Mouse (Mus musculus) ES-E14 (cell line): Measurements from ENCODE around the gene Cactin. TPM values are rescaled to one million over a fixed set of nuclear protein-coding genes. Genes with fewer than 3 reads are reported as not detected.

ENCODE experiments used
- DNase-seq: peaks from one replicate; pipeline ENCODE4 v3.0.0-alpha.2; 2013; ENCODE audit warnings: low read depth, low spot score
- H3K27ac ChIP-seq: 2 replicates; pipeline ENCODE4 v1.5.1; 2012; ENCODE audit warnings: low read depth, mild to moderate bottlenecking, low read length, moderate library complexity, mixed read lengths; ENCODE audit not compliant: poor library complexity, insufficient read depth, severe bottlenecking
- H3K36me3 ChIP-seq: 2 replicates; pipeline ENCODE4 v1.6.1; 2012; ENCODE audit warnings: mild to moderate bottlenecking, low read length, moderate library complexity, mixed read lengths; ENCODE audit not compliant: control insufficient read depth, poor library complexity, insufficient read depth, severe bottlenecking
- H3K4me1 ChIP-seq, 2 experiments: fragments of 150-350 bp in 1 of 2; sonication (generic) in 1 of 2; 2 replicates each; pipeline ENCODE4 v1.6.1; 2012; ENCODE audit warnings: low read length in 2 of 2, mild to moderate bottlenecking in 1 of 2, mixed read lengths in 1 of 2; ENCODE audit not compliant: control insufficient read depth in 2 of 2, insufficient read depth in 2 of 2, poor library complexity in 1 of 2
- H3K4me3 ChIP-seq, 2 experiments: fragments of 150-350 bp in 1 of 2; sonication (generic) in 1 of 2; 2 replicates each; pipeline ENCODE4 v1.5.1; 2012; ENCODE audit warnings: low read length in 2 of 2, low read depth in 1 of 2, mild to moderate bottlenecking in 1 of 2, mixed read lengths in 1 of 2; ENCODE audit not compliant: insufficient read depth in 1 of 2, poor library complexity in 1 of 2, severe bottlenecking in 1 of 2
- H3K9ac ChIP-seq: 2 replicates; pipeline ENCODE4 v1.6.1; 2012; ENCODE audit warnings: low read depth, mild to moderate bottlenecking, low read length, mixed read lengths; ENCODE audit not compliant: poor library complexity, insufficient read depth, severe bottlenecking
- H3K9me3 ChIP-seq: fragments of 150-350 bp; sonication (generic); 2 replicates; pipeline ENCODE4 v1.6.1; 2012; ENCODE audit warnings: low read depth, mild to moderate bottlenecking, low read length; ENCODE audit not compliant: control insufficient read depth, insufficient read depth
- CHD2 ChIP-seq: IDR thresholded peaks from 2 replicates; pipeline ENCODE4 v1.6.1; 2014; ENCODE audit warnings: mild to moderate bottlenecking, low read depth, low read length, inconsistent platforms
- HCFC1 ChIP-seq: IDR thresholded peaks from 2 replicates; pipeline ENCODE4 v1.6.1; 2012; ENCODE audit warnings: low read length, inconsistent platforms, borderline replicate concordance; ENCODE audit not compliant: insufficient read depth
- MAFK ChIP-seq: IDR thresholded peaks from 2 replicates; pipeline ENCODE4 v1.6.1; 2014; ENCODE audit warnings: mild to moderate bottlenecking, low read depth, low read length, inconsistent platforms; ENCODE audit not compliant: insufficient read depth
- ZC3H11A ChIP-seq: IDR thresholded peaks from 2 replicates; pipeline ENCODE4 v1.6.1; 2012; ENCODE audit warnings: low read depth, mild to moderate bottlenecking, inconsistent platforms, low read length, borderline replicate concordance
- ZNF384 ChIP-seq: IDR thresholded peaks from 2 replicates; pipeline ENCODE4 v1.6.1; 2012; ENCODE audit warnings: low read depth, low read length, inconsistent platforms
- in situ Hi-C, 2 experiments: fragments of 600-800 bp; cut with MboI; formaldehyde crosslinking; loops; one replicate each; pipeline ENCODE4 v1.15.1; 2025; ENCODE audit warnings: low sequenced_read_pairs in 2 of 2, inconsistent platforms in 1 of 2; ENCODE audit not compliant: unreplicated experiment in 2 of 2
- total RNA-seq: library from RNA; depleted of rRNA; stranded (reverse); fragments of 300-350 nt; gene quantifications from 2 replicates; pipeline ENCODE4 v1.2.3, GENCODE M21; 2012

The Cactin gene
- total RNA-seq, 1 experiment = 54.9 TPM

DNA sequence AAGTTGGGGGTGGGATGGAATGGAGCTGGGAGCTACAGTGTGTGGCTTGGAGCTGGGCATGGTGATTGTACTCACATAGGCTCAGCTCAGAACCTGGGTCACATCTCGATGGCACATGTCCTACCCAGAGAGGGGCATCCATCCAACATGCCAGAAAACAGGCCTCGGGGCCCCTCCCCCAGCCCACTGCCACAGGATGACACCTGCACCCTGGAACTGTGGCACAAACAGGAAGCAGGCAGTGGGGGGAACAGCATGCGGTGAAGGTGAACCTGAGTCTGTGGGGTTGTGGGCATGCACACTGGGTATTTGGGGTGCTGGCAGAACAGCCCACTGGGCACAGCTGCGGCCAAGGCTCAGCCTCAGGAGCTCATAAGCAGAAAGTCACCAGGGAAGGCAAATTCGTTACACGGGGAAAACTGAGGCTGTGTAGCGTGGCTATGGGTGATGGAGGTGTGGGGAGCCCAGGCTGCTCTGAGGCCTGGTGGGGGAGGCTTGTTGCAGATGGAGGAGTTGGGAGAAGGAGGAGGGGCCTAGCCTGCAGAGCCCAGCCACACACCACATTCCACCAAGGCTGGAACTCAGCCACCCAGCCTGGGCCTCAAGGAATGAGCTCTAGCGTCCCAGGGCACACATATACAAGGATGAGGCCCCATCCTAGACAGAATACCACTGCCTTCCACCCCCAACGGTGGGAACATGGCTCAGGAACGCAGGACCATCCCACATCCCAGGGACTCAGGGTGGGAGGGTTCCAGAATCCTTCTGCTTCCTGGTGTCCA lies 8.5 kb downstream of the Cactin start:
- Histone ChIP-seq H3K4me3 (no peak overlapping the region), H3K27ac (no peak overlapping the region), H3K4me1 (peaks cover 5 to 27% of the 10 kb centered on the region in 2 experiments; a peak in 3 of 4 replicates), H3K36me3 (peaks cover 29% of the 10 kb centered on the region), H3K9me3 (no peaks in the 10 kb centered on the region), H3K9ac (no peak overlapping the region)
- no peak for DNase-seq
- in situ Hi-C loops = no loop called here
- no peak for TF ChIP-seq ZC3H11A
- no peak for TF ChIP-seq HCFC1
- TF ChIP-seq MAFK = no peak
- TF ChIP-seq CHD2 = no peak
- TF ChIP-seq ZNF384 = no peak

DNA sequence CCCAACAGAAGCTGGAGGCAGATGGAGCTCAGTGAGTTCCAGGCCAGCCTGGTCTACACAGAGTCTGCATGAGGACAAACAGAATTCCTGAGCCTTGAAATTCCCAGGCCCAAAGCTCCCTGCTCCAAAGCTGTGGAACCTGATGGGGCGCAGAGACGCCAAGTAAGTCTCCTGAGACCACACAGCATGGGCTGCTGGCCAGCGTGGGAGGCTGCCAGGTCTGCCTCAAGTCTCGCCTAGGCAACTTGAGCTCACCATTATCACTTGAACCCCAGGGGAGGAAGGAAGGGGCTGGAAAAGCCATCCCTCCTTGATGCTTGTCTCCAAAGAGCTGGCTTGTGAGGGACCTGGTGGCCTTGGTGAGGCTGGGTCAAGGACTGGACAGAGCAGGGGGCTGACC lies 9.1 kb downstream of the Cactin start:
- TF ChIP-seq ZC3H11A (no peak), CHD2 (no peak), ZNF384 (no peak), HCFC1 (no peak), MAFK (no peak)
- in situ Hi-C loops = no loop called here
- Histone ChIP-seq H3K9ac (no peak overlapping the region), H3K4me1 (peaks cover 5 to 32% of the 10 kb centered on the region in 2 experiments; a peak in 3 of 4 replicates), H3K4me3 (no peak overlapping the region), H3K27ac (no peak overlapping the region), H3K9me3 (no peaks in the 10 kb centered on the region), H3K36me3 (peaks cover 23% of the 10 kb centered on the region)
- no peak for DNase-seq

DNA sequence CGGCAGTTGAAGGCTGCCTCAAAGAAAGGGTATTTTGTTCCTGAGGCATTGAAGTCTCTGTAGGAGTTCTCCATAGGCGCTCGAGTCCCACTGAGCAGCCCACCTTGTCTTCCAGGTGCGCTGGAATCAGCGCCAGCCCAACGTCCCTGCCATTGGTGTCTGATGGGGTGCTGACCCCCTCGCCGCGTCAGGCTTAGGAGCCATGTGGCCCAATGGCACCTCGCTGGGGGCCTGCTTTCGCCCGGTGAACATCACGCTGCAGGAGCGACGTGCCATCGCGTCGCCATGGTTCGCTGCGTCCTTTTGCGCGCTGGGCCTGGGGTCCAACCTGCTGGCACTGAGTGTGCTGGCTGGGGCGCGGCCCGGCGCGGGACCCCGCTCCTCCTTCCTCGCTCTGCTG lies 11.4 kb downstream of the Cactin start:
- peak overlapping the region; percentile 45 for H3K9ac ChIP-seq
- H3K4me1 ChIP-seq = peaks cover 5 to 35% of the 10 kb centered on the region in 2 experiments; a peak in 3 of 4 replicates
- in situ Hi-C loops = no loop called here
- H3K9me3 ChIP-seq = no peaks in the 10 kb centered on the region
- TF ChIP-seq HCFC1 (no peak), CHD2 (no peak), MAFK (no peak), ZNF384 (no peak), ZC3H11A (no peak)
- no peak for DNase-seq
- peak overlapping the region; percentile 48 to 63 for H3K4me3 ChIP-seq
- no peak overlapping the region for H3K27ac ChIP-seq
- 0 out of 2 replicates have a peak, but pooled peaks cover under 1% of the 10 kb centered on the region for H3K36me3 ChIP-seq

DNA sequence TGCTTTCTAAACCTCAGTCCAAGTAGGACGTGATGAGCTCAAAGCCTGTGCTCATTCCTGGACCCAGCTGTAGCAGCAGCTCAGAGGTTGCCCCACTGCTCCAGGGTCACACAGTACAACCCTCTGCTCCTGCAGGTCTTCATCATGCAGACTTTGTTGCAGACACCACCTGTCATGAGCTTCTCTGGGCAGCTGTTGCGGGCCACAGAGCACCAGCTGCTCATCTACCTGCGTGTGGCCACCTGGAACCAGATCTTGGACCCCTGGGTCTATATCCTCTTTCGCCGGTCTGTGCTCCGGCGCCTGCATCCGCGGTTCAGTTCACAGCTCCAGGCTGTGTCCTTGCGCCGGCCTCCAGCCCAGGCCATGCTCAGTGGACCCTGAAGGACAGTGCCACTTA lies 13.4 kb downstream of the Cactin start:
- H3K27ac ChIP-seq = no peak overlapping the region
- H3K36me3 ChIP-seq = no peaks in the 10 kb centered on the region
- peaks cover 0 to 27% of the 10 kb centered on the region in 2 experiments; a peak in 1 of 4 replicates for H3K4me1 ChIP-seq
- H3K4me3 ChIP-seq = no peak overlapping the region
- no peaks in the 10 kb centered on the region for H3K9me3 ChIP-seq
- in situ Hi-C loops = no loop called here
- no peak overlapping the region for H3K9ac ChIP-seq
- DNase-seq = no peak
- no peak for TF ChIP-seq MAFK
- no peak for TF ChIP-seq CHD2
- TF ChIP-seq ZC3H11A = no peak
- no peak for TF ChIP-seq HCFC1
- TF ChIP-seq ZNF384 = no peak
